Mouse (Mus musculus) hindbrain, embryonic 12.5 days (tissue): ENCODE data around the gene Nans. TPM values are rescaled to one million over a fixed set of nuclear protein-coding genes. Genes with fewer than 3 reads are reported as not detected.
A peak's percentile ranks its signal among the peaks of the same experiment; 100 is the strongest.

ENCODE experiments used
- ATAC-seq: fragments of 200-750 bp; cut with Nextera tagmentation; 2 replicates; pipeline ENCODE4 v1.8.0; 2017; ENCODE audit warnings: moderate TSS enrichment; ENCODE audit not compliant: low FRiP score
- H3K27ac ChIP-seq: fragments of 300-500 bp; sonication (generic); 2 replicates; pipeline ENCODE4 v1.5.1; 2016; ENCODE audit warnings: mild to moderate bottlenecking
- H3K27me3 ChIP-seq: fragments of 300-500 bp; sonication (generic); 2 replicates; pipeline ENCODE4 v1.6.1; 2016; ENCODE audit warnings: mild to moderate bottlenecking
- H3K36me3 ChIP-seq: fragments of 300-500 bp; sonication (generic); 2 replicates; pipeline ENCODE4 v1.6.1; 2016; ENCODE audit warnings: mild to moderate bottlenecking
- H3K4me1 ChIP-seq: fragments of 300-500 bp; sonication (generic); 2 replicates; pipeline ENCODE4 v1.6.1; 2016
- H3K4me2 ChIP-seq: fragments of 300-500 bp; sonication (generic); replicated peaks from 2 replicates; pipeline ENCODE4 v1.6.1; 2016; ENCODE audit warnings: mild to moderate bottlenecking
- H3K4me3 ChIP-seq: fragments of 300-500 bp; sonication (generic); 2 replicates; pipeline ENCODE4 v1.5.1; 2016; ENCODE audit warnings: mild to moderate bottlenecking
- H3K9ac ChIP-seq: fragments of 300-500 bp; sonication (generic); 2 replicates; pipeline ENCODE4 v1.6.1; 2016; ENCODE audit warnings: mild to moderate bottlenecking, moderate library complexity
- H3K9me3 ChIP-seq: fragments of 300-500 bp; sonication (generic); replicated peaks from 2 replicates; pipeline ENCODE4 v1.6.1; 2016; ENCODE audit warnings: mild to moderate bottlenecking
- WGBS: fragments of 180-500 bp; shearing (Covaris S2); methylation state at CpG from one replicate; pipeline ENCODE4 v1.1.7; 2016; 5-methylcytosine and 5-hydroxymethylcytosine counted together
- polyA plus RNA-seq: library from polyadenylated mRNA; unstranded; fragments of >200 nt; fragmentation: Nextera tagmentation; extraction: Ambion mirVana; gene quantifications from 2 replicates; pipeline ENCODE4 v1.2.1, GENCODE M21; 2016

Gene Nans
- 74.3 and 76.5 TPM in 2 replicates for polyA plus RNA-seq

- H3K9ac ChIP-seq, result peak within 1 kb of the TSS; percentile 82
- H3K36me3 ChIP-seq, result peaks cover 22% of the 10 kb centered on the region
- no peaks in the 10 kb centered on the region; the same call in 1 of the 2 replicates for H3K27me3 ChIP-seq
- peak within 1 kb of the TSS; percentile 74 for H3K27ac ChIP-seq
- peak within 1 kb of the TSS; percentile 74 for H3K4me2 ChIP-seq
- H3K4me1 ChIP-seq, result peaks cover 6% of the 10 kb centered on the region
- H3K9me3 ChIP-seq, result no peaks in the 10 kb centered on the region
- peak within 1 kb of the TSS; percentile 74 for H3K4me3 ChIP-seq
- ATAC-seq, result peak; percentile 97
- under 1% methylated on average over 58 of the region's 58 CpGs for WGBS
Measured at GRCm38 (mm10) chr4:46489028-46489925, at the start of gene Nans. Gene Nans (plus strand): TSS chr4:46489248.

DNA sequence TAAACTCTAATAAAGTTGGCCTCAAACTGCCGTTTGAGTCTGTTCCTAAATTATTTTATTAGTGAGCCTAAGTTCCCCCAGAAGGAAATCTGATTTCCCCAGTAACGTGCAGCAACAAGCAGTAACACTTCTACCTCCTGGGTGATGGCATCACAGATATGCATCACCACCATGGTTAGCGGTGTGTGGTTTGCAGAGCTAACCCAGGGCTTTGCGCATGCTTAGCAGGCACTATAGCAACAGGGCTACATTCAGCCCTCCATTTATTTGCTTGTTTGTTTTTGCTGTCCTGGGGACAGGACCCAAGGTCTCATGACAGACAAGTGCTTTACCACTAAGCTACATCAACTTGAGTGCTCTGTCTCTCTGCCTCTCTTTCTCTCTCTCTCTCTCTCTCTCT lies 46.5 kb upstream of the Nans start:
- no peaks in the 10 kb centered on the region for H3K9me3 ChIP-seq
- H3K27ac ChIP-seq, result no peak overlapping the region
- no peaks in the 10 kb centered on the region for H3K27me3 ChIP-seq
- no peak overlapping the region for H3K4me2 ChIP-seq
- no peak for ATAC-seq
- H3K4me3 ChIP-seq, result no peak overlapping the region
- 77% methylated on average over 4 of the region's 4 CpGs for WGBS
- H3K4me1 ChIP-seq, result no peaks in the 10 kb centered on the region
- no peak overlapping the region for H3K9ac ChIP-seq
- H3K36me3 ChIP-seq, result no peaks in the 10 kb centered on the region

- Histone ChIP-seq H3K36me3 (no peaks in the 10 kb centered on the region), H3K4me3 (no peak overlapping the region), H3K27me3 (no peaks in the 10 kb centered on the region), H3K27ac (no peak overlapping the region), H3K9me3 (no peaks in the 10 kb centered on the region), H3K4me1 (no peaks in the 10 kb centered on the region), H3K9ac (no peak overlapping the region), H3K4me2 (no peak overlapping the region)
- no peak for ATAC-seq
- 49% methylated on average over 9 of the region's 9 CpGs for WGBS
Measured at GRCm38 (mm10) chr4:46445237-46445945, 43.7 kb upstream of the Nans start.

GRCm38 (mm10) chr4:46447461-46447860 lies 41.6 kb upstream of the Nans start:
- ATAC-seq, result no peak
- 53% methylated on average over 1 of the region's 1 CpGs for WGBS
- Histone ChIP-seq H3K4me1 (peaks cover 3% of the 10 kb centered on the region; the same call in 1 of the 2 replicates), H3K9me3 (no peaks in the 10 kb centered on the region), H3K27ac (no peak overlapping the region), H3K4me3 (no peak overlapping the region), H3K4me2 (no peak overlapping the region), H3K9ac (no peak overlapping the region), H3K27me3 (no peaks in the 10 kb centered on the region), H3K36me3 (no peaks in the 10 kb centered on the region)

- Histone ChIP-seq H3K27me3 (no peaks in the 10 kb centered on the region), H3K4me3 (no peak overlapping the region), H3K36me3 (no peaks in the 10 kb centered on the region), H3K27ac (no peak overlapping the region), H3K4me1 (peaks cover 14% of the 10 kb centered on the region), H3K4me2 (no peak overlapping the region), H3K9ac (no peak overlapping the region), H3K9me3 (no peaks in the 10 kb centered on the region)
- 48% methylated on average over 6 of the region's 6 CpGs for WGBS
- ATAC-seq, result no peak
Measured at GRCm38 (mm10) chr4:46448886-46449285, 40.2 kb upstream of the Nans start.

GRCm38 (mm10) chr4:46450020-46450518 lies 39.0 kb upstream of the Nans start:
- 37% methylated on average over 7 of the region's 7 CpGs for WGBS
- peak overlapping the region; percentile 99; the same call in 1 of the 2 replicates for H3K9ac ChIP-seq
- no peak for ATAC-seq

GRCm38 (mm10) chr4:46450519-46451131 lies 38.4 kb upstream of the Nans start, which contains the start of gene Anp32b:
Gene Anp32b (plus strand): TSS chr4:46450902.
- H3K9me3 ChIP-seq, result no peaks in the 10 kb centered on the region
- peak within 1 kb of the TSS; percentile 94 for H3K4me3 ChIP-seq
- H3K4me2 ChIP-seq, result peak within 1 kb of the TSS; percentile 81
- under 1% methylated on average over 62 of the region's 66 CpGs for WGBS
- H3K4me1 ChIP-seq, result peaks cover 23% of the 10 kb centered on the region
- peak within 1 kb of the TSS; percentile 99 for H3K27ac ChIP-seq
- H3K36me3 ChIP-seq, result no peaks in the 10 kb centered on the region
- peak; percentile 95 for ATAC-seq
- H3K27me3 ChIP-seq, result no peaks in the 10 kb centered on the region
- H3K9ac ChIP-seq, result peak within 1 kb of the TSS; percentile 99

More at GRCm38 (mm10) chr4:46450020-46450518, 39.0 kb upstream of the Nans start:
- Histone ChIP-seq H3K9me3 (no peaks in the 10 kb centered on the region), H3K4me3 (peak overlapping the region; percentile 94), H3K4me1 (peaks cover 21% of the 10 kb centered on the region), H3K27ac (peak overlapping the region; percentile 99; the same call in 1 of the 2 replicates), H3K27me3 (no peaks in the 10 kb centered on the region), H3K4me2 (peak overlapping the region; percentile 81), H3K36me3 (no peaks in the 10 kb centered on the region)

GRCm38 (mm10) chr4:46451240-46451757 lies 37.7 kb upstream of the Nans start:
- Histone ChIP-seq H3K27me3 (no peaks in the 10 kb centered on the region), H3K4me3 (peak overlapping the region; percentile 94), H3K4me2 (peak overlapping the region; percentile 81), H3K36me3 (no peaks in the 10 kb centered on the region), H3K9ac (peak overlapping the region; percentile 99), H3K4me1 (peaks cover 23% of the 10 kb centered on the region), H3K27ac (peak overlapping the region; percentile 99), H3K9me3 (no peaks in the 10 kb centered on the region)
- WGBS, result under 1% methylated on average over 57 of the region's 70 CpGs
- ATAC-seq, result peak; percentile 49

- Histone ChIP-seq H3K27me3 (no peaks in the 10 kb centered on the region), H3K27ac (peak overlapping the region; percentile 99), H3K9me3 (no peaks in the 10 kb centered on the region), H3K4me3 (peak overlapping the region; percentile 94), H3K4me1 (peaks cover 23% of the 10 kb centered on the region), H3K36me3 (0 out of 2 replicates have a peak, but pooled peaks cover under 1% of the 10 kb centered on the region), H3K9ac (peak overlapping the region; percentile 99), H3K4me2 (peak overlapping the region; percentile 81)
- peak; percentile 51 for ATAC-seq
- WGBS, result under 1% methylated on average over 88 of the region's 111 CpGs
Measured at GRCm38 (mm10) chr4:46451758-46452480, 37.1 kb upstream of the Nans start.

- Histone ChIP-seq H3K27ac (peak overlapping the region; percentile 99), H3K27me3 (no peaks in the 10 kb centered on the region), H3K36me3 (0 out of 2 replicates have a peak, but pooled peaks cover 4% of the 10 kb centered on the region), H3K4me1 (peaks cover 23% of the 10 kb centered on the region), H3K9me3 (no peaks in the 10 kb centered on the region), H3K4me2 (peak overlapping the region; percentile 81), H3K9ac (peak overlapping the region; percentile 99), H3K4me3 (peak overlapping the region; percentile 94)
- under 1% methylated on average over 19 of the region's 19 CpGs for WGBS
- peak; percentile 13; the same call in 1 of the 2 replicates for ATAC-seq
Measured at GRCm38 (mm10) chr4:46452481-46452850, 36.6 kb upstream of the Nans start.
